Mouse (Mus musculus) neural tube, embryonic 14.5 days (tissue): ENCODE results near the gene Gm973. TPM values are rescaled to one million over a fixed set of nuclear protein-coding genes. Genes with fewer than 3 reads are reported as not detected.
"Not testable (repeated sequence)": the region's sequence is repeated elsewhere in the genome, so short reads cannot be mapped to it uniquely, and the experiment has no call there.

Source experiments
- ATAC-seq: fragments of 200-750 bp; cut with Nextera tagmentation; 2 replicates; pipeline ENCODE4 v1.8.0; 2017; ENCODE audit warnings: low read depth, mild to moderate bottlenecking, moderate TSS enrichment, moderate library complexity
- H3K27ac ChIP-seq: fragments of 300-500 bp; sonication (generic); 2 replicates; pipeline ENCODE4 v1.5.1; 2014; ENCODE audit warnings: low read depth, mild to moderate bottlenecking, control low read depth, low read length, moderate library complexity, mixed read lengths
- H3K27me3 ChIP-seq: fragments of 300-500 bp; sonication (generic); 2 replicates; pipeline ENCODE4 v1.6.1; 2014; ENCODE audit warnings: low read length; ENCODE audit not compliant: control insufficient read depth, insufficient read depth
- H3K36me3 ChIP-seq: fragments of 300-500 bp; sonication (generic); 2 replicates; pipeline ENCODE4 v1.6.1; 2014; ENCODE audit warnings: low read length, mixed read lengths; ENCODE audit not compliant: control insufficient read depth, insufficient read depth
- H3K4me1 ChIP-seq: fragments of 300-500 bp; sonication (generic); 2 replicates; pipeline ENCODE4 v1.6.1; 2014; ENCODE audit warnings: low read length; ENCODE audit not compliant: control insufficient read depth, insufficient read depth
- H3K4me2 ChIP-seq: fragments of 300-500 bp; sonication (generic); 2 replicates; pipeline ENCODE4 v1.6.1; 2014; ENCODE audit warnings: mild to moderate bottlenecking, low read depth, low read length, control low read depth
- H3K4me3 ChIP-seq: fragments of 300-500 bp; sonication (generic); 2 replicates; pipeline ENCODE4 v1.5.1; 2014; ENCODE audit warnings: low read depth, low read length, control low read depth, mixed read lengths
- H3K9ac ChIP-seq: fragments of 300-500 bp; sonication (generic); replicated peaks from 2 replicates; pipeline ENCODE4 v1.6.1; 2014; ENCODE audit warnings: low read depth, mild to moderate bottlenecking, control low read depth, low read length, mixed read lengths
- H3K9me3 ChIP-seq: fragments of 300-500 bp; sonication (generic); 2 replicates; pipeline ENCODE4 v1.6.1; 2016; ENCODE audit warnings: low read length; ENCODE audit not compliant: control insufficient read depth
- WGBS: fragments of 180-500 bp; shearing (Covaris S2); extraction: QIAGEN DNeasy Blood & Tissue Kit; methylation state at CpG from one replicate; pipeline ENCODE4 v1.1.7; 2014; 5-methylcytosine and 5-hydroxymethylcytosine counted together
- polyA plus RNA-seq: library from polyadenylated mRNA; unstranded; fragments of >200 nt; fragmentation: Nextera tagmentation; extraction: Ambion mirVana; gene quantifications from 2 replicates; pipeline ENCODE4 v1.2.1, GENCODE M21; 2014

Gene Gm973
- polyA plus RNA-seq, 1 experiment from 2014 or later: 13.2 TPM

DNA sequence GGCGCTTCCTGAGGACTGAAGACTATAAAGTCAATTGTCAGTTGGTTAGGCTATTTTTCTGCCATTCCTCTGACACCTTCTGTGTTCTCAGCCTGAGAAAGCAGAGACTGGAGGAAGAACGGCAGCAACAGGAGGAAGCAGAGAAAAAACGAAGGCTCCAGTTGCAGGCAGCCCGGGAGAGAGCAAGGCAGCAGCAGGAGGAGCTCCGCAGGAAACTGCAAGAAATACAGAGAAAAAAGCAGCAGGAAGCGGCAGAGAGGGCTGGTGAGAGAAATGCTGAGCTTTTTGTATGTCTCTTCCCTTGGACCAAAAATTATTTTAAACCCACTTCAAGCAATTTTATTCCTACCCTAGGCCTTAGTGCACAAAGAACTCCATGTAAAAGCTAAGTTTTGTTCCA lies 117.0 kb downstream of the Gm973 start:
- no peak overlapping the region for H3K4me2 ChIP-seq
- no peaks in the 10 kb centered on the region for H3K9me3 ChIP-seq
- H3K4me3 ChIP-seq: no peak overlapping the region
- H3K36me3 ChIP-seq: no peaks in the 10 kb centered on the region
- H3K27ac ChIP-seq: no peak overlapping the region
- 33% methylated on average over 6 of the region's 6 CpGs for WGBS
- ATAC-seq: no peak
- H3K4me1 ChIP-seq: no peaks in the 10 kb centered on the region
- no peak overlapping the region for H3K9ac ChIP-seq
- H3K27me3 ChIP-seq: no peaks in the 10 kb centered on the region

DNA sequence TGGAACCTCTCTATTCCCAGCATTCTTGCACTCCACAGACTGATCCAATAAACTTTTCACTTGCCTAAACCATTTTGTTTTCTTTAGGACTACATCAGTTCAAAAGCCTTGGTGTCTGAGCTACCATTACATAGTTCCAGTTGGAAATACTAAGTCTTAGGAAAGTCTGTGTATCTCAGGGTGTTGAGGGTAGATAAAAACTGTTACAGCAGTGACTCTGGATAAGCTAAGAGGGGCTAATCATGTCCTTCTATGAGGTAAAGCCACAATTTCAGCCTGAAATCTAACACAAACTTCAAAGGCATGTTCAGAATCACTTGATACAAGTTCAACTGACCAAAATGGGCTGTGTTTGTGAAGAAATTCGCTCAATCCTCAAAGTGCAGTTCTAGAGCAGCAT lies 120.3 kb downstream of the Gm973 start:
- H3K27ac ChIP-seq: no peak overlapping the region
- no peaks in the 10 kb centered on the region for H3K9me3 ChIP-seq
- no peak overlapping the region for H3K4me2 ChIP-seq
- 77% methylated on average over 1 of the region's 1 CpGs for WGBS
- H3K36me3 ChIP-seq: no peaks in the 10 kb centered on the region; the same call in 1 of the 2 replicates
- H3K4me3 ChIP-seq: no peak overlapping the region
- no peak overlapping the region for H3K9ac ChIP-seq
- no peak for ATAC-seq
- no peaks in the 10 kb centered on the region for H3K4me1 ChIP-seq
- H3K27me3 ChIP-seq: no peaks in the 10 kb centered on the region

DNA sequence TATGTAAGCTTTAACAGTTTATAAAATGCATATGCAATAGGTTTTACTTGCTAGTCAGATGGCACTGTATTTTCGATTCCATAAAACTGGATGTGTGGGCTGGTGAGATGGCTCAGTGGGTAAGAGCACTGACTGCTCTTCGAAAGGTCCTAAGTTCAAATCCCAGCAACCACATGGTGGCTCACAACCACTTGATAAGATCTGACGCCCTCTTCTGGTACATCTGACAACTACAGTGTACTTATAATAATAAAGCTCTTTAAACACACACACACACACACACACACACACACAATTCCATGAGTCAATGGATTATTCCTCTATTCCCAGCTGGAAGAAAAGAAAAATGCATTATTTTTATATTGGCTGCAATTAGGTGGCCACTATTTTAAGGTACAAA lies 122.3 kb downstream of the Gm973 start:
- no peaks in the 10 kb centered on the region for H3K27me3 ChIP-seq
- 83% methylated on average over 3 of the region's 3 CpGs for WGBS
- H3K9me3 ChIP-seq: no peaks in the 10 kb centered on the region
- no peak overlapping the region for H3K27ac ChIP-seq
- peaks cover 5% of the 10 kb centered on the region for H3K36me3 ChIP-seq
- H3K4me1 ChIP-seq: no peaks in the 10 kb centered on the region
- H3K9ac ChIP-seq: no peak overlapping the region
- no peak overlapping the region for H3K4me3 ChIP-seq
- no peak overlapping the region for H3K4me2 ChIP-seq
- no peak for ATAC-seq

DNA sequence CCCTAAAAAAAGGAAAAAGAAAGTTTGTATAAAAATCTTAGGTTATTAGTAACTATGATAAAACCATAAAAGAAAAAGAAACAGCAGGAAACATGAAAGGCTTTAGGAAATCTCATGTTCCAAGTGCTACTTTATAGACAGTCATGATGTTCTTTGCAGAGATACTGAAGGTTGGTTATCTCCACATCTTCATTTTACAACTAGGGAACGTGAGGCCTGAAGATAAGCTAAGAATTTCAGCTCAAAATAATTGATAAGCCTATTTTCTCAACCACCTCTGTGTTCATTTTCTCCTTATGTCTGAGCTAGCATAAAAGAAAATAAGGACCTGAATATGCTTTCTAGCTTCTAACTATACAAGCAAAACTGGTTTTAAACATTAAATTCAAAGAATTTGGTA lies 126.4 kb downstream of the Gm973 start:
- Histone ChIP-seq H3K4me1 (no peaks in the 10 kb centered on the region), H3K9me3 (no peaks in the 10 kb centered on the region), H3K9ac (no peak overlapping the region), H3K27me3 (no peaks in the 10 kb centered on the region), H3K4me2 (no peak overlapping the region), H3K4me3 (no peak overlapping the region), H3K27ac (no peak overlapping the region), H3K36me3 (peaks cover 11% of the 10 kb centered on the region)
- 92% methylated on average over 1 of the region's 1 CpGs for WGBS
- ATAC-seq: no peak

DNA sequence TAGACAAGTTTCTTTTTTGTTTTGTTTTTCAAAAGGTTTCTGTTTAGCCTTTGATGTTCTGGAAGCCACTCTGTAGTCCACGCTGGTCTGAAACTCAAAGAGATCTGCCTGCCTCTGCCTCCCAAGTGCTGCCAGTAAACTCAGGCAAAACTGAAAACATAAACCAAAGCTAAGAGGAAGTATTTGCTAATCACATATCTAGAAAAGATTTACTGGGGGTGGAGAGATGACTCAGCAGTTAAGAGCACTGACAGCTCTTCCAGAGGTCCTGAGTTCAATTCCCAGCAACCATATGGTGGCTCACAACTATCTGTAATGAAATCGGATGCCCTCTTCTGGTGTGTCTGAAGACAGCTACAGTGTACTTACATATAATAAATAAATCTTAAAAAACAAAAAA lies 130.4 kb downstream of the Gm973 start:
- H3K9ac ChIP-seq, H3K9me3 ChIP-seq, H3K4me1 ChIP-seq, H3K27me3 ChIP-seq, H3K4me3 ChIP-seq, ATAC-seq, H3K27ac ChIP-seq, H3K4me2 ChIP-seq: not testable (repeated sequence)
- WGBS: 93% methylated on average over 2 of the region's 2 CpGs
- peaks cover 17% of the 10 kb centered on the region for H3K36me3 ChIP-seq

DNA sequence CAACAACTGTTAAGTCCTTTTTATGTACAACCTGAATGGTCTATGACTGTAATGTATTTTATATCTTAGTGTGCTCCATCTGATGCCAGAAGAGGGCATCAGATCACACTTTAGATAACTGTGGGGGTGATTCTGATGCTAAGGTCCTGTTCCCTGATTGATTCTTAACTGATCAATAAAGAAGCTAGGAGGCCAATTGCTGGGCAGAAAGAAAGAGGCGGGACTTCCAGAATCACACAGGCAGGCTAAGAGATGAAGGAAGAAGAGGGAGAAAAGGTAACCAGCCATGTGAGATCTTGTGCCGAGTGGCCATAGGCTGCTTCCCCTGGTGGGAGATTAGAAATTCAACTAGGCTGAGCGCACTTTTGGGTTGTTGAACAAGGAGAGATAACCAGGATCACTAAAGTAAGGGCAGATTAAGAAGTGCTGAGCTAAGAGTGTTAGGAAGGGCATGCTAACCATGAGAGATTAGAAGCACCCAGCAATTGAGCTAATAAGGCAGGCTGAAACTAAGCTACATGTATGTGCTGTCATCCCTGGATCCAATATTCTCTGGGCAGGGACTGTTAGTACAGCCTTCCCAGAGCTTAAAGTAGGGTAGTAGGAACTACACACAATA lies 135.2 kb downstream of the Gm973 start:
- H3K4me3 ChIP-seq: no peak overlapping the region
- no peaks in the 10 kb centered on the region for H3K9me3 ChIP-seq
- 91% methylated on average over 3 of the region's 3 CpGs for WGBS
- H3K4me2 ChIP-seq: no peak overlapping the region
- peaks cover 11% of the 10 kb centered on the region; the same call in 1 of the 2 replicates for H3K36me3 ChIP-seq
- H3K9ac ChIP-seq: no peak overlapping the region
- no peaks in the 10 kb centered on the region for H3K27me3 ChIP-seq
- H3K27ac ChIP-seq: no peak overlapping the region
- ATAC-seq: no peak
- H3K4me1 ChIP-seq: no peaks in the 10 kb centered on the region

DNA sequence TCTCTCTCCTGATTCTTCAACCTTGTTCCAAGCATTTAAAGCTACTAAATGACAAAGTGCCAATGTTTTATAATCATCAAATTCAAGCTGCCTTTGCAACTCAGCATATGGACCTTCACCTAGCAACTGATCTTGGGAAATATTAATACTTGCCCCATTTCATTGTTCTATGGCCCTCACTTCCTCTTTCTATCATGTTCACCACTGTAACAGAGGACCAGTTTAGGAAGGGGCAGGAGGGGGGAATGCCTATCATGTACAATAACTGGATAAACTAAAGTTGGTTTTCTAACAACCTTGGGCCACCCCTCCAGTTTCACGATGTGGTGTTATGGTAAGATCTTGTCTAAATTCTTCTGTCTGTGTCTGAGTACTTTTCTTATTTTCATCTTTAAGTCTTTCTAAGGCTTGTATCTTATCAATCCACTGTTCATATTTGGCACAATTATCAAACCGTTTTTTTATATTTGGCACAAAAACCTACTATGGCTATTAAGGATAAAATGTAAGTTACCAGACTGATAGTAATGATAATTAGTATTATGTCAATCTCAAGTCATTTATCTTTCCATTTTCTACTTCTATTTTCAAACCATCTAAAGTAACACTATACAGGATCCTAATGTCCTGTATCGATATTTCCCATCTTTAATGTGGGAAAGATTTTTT lies 137.3 kb downstream of the Gm973 start:
- no peaks in the 10 kb centered on the region for H3K27me3 ChIP-seq
- H3K27ac ChIP-seq: no peak overlapping the region
- WGBS: 98% methylated on average over 3 of the region's 3 CpGs
- H3K4me2 ChIP-seq: no peak overlapping the region
- H3K9ac ChIP-seq: no peak overlapping the region
- ATAC-seq: no peak
- no peaks in the 10 kb centered on the region for H3K9me3 ChIP-seq
- no peaks in the 10 kb centered on the region for H3K4me1 ChIP-seq
- H3K36me3 ChIP-seq: peaks cover 11% of the 10 kb centered on the region; the same call in 1 of the 2 replicates
- no peak overlapping the region for H3K4me3 ChIP-seq

DNA sequence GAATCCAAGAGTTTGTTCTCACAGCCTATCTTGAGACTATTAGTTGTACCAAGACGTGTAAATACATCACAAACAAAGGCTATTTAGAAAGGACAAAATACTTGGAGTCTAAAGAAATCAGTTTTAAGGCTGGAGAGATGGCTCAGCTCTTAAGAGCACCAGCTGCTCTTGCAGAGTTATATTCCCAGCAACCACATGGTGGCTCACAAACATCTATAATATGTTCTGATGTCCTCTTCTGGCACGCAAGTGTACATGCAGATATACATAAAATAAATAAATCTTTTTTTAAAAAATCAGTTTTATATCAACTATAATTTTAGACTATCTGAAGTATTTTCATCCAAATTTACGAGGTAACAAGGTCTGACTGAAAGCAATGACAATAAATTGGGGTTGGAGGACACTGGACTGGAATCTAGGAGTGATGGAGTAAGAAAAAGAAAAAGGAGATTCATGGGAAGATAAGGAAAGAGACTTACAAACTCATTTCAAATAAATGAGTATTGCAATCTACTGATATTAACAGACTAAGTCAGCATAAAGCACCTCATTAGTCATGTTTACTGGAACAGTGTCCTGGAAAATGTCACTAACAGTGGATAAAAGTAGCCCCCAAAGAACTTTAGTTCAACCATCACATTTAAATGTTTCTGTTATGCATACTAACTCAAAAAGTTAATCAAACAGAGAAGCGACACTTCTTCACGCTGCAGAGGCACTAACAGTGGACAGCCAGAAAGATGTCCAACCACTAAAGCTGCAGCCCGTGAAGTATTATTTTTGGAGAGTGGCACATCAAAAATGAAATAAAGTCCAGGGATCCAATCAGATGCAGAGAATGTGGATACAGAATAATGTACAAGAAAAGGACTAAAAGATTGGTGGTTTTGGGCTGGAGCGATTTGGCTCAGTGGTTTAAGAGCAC lies 140.4 kb downstream of the Gm973 start:
- 93% methylated on average over 7 of the region's 7 CpGs for WGBS
- no peak overlapping the region for H3K4me2 ChIP-seq

More for the DNA sequence above, 140.4 kb downstream of the Gm973 start:
- H3K9me3 ChIP-seq: no peaks in the 10 kb centered on the region
- peaks cover 5% of the 10 kb centered on the region; the same call in 1 of the 2 replicates for H3K36me3 ChIP-seq
- ATAC-seq: no peak
- no peak overlapping the region for H3K27ac ChIP-seq
- H3K4me3 ChIP-seq: no peak overlapping the region
- no peak overlapping the region for H3K9ac ChIP-seq
- no peaks in the 10 kb centered on the region for H3K27me3 ChIP-seq
- no peaks in the 10 kb centered on the region for H3K4me1 ChIP-seq
